Mouse (Mus musculus): ENCODE measurements around the gene Hist1h2bk.

DNA sequence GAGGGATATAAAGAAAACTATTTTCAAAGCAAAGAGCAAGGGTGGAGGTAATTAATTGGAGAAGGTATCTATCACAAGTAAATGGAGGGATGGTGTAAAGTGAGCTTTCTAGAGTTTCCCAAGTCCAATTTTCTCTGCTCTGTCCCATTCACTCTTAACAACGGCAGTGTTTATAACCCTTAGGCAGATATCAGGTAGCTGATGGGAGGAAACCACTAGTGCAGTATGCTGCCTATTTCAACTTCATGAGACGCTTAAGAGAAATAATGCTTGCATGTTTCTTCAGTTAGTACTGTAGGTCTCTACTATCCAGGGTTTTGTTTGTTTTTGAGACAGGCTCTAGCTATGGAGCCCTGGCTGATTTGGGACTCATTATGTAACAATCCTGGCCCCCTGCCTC is 1.7 kb downstream of the Hist1h2bk start:
- no peak for TF ChIP-seq POLR2A (IDR thresholded peaks at IDR 0.05; ENCODE audit: control insufficient read depth, extremely low read depth, insufficient read depth, low read length, poor library complexity)
- no peak for TF ChIP-seq CTCF (IDR thresholded peaks at IDR 0.05; ENCODE audit: borderline replicate concordance, control insufficient read depth, extremely low read depth, insufficient read depth, low read length, poor library complexity)
